Mouse (Mus musculus) layer of hippocampus, adult 2 months (tissue): ENCODE results near the gene Zfp990. TPM values are rescaled to one million over a fixed set of nuclear protein-coding genes. Genes with fewer than 3 reads are reported as not detected.
A peak's percentile ranks its signal among the peaks of the same experiment; 100 is the strongest.
"Not testable (repeated sequence)": the region's sequence is repeated elsewhere in the genome, so short reads cannot be mapped to it uniquely, and the experiment has no call there.

ENCODE experiments used
- DNase-seq, 2 experiments: peaks; one replicate each; pipeline ENCODE4 v3.0.0; 2022; ENCODE audit warnings: low spot score in 2 of 2
- H3K27ac ChIP-seq: fragments of 200-600 bp; 2 replicates; pipeline ENCODE4 v1.8.1; 2022
- H3K4me3 ChIP-seq: fragments of 200-600 bp; 2 replicates; pipeline ENCODE4 v1.8.1; 2022; ENCODE audit warnings: mild to moderate bottlenecking
- CTCF ChIP-seq: fragments of 200-600 bp; conservative IDR thresholded peaks from 2 replicates; pipeline ENCODE4 v1.8.1; 2022; ENCODE audit warnings: antibody characterized with exemption, mild to moderate bottlenecking, moderate library complexity
- long read RNA-seq, 2 experiments: library from polyadenylated mRNA; stranded (forward); transcript quantifications; one replicate each; pipeline ENCODE4 v2.0.0; 2021; ENCODE audit warnings: borderline mapping rate in 2 of 2
- total RNA-seq, 2 experiments: library from RNA; stranded (reverse); gene quantifications; 2 replicates each; pipeline ENCODE4 v1.2.3; 2021

Gene Zfp990
- under 1 TPM; 0.12 to 0.15 TPM for total RNA-seq
- long read RNA-seq, experiment 1: 0 reads
- long read RNA-seq, experiment 2: 0 reads

DNA sequence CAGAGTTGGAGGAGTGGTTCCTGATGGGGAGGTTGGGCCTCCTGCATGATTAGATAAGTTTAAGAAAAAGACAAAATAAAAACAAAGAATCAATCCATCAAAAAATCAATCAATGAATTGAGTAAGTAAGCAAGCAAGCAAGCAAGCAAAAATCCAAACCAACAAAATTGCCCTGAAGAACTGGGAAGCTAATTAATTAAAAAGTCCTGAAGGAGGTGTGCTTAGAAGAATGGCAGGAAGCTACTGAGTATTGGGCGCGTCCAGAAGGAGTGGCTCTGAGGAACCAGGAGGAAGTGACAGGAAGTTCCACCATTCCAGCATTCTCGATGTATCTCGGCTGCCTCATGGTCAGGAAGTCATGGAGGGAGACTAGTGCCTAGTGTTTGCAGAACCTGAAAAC lies at the start of gene Zfp990:
Gene Zfp990, plus strand, starts transcription at position 301 of the 400 bp plus-strand sequence.
- H3K4me3 ChIP-seq, DNase-seq, H3K27ac ChIP-seq: not testable (repeated sequence)

DNA sequence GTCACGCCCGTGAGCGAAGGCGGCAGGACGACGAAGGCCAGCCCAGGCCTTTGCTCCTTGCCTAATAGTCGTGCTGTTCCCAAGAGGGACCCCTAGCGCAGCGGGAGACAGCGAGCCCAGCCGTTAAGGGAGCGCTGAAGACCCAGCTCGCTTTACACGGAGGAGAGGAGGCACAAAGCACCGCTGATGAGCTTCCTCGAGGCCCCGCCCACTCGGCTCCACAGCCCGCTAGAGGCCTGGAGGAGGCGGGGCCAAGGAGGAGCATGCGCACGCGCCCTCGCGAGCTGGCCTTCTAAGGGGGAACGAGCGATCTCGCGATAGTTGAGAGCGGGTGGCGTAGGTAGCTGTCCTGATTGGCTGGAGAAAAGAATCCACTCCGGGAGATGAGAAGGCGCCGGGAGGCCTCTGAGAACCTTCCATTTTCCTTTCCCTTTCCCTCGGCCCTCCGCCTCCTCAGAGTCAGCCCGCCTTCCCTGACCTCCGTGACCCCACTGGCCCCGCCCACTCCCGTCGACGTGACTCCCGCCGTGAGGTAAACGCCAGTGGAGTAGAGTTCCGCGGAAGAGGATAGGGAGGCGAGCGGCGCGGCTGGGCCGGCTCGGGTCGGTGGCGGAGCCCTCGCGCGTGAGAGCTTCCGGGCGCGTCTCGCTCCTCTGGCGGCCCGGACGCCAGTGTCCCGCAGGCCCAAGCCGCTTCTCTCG lies 46.9 kb upstream of the Zfp990 start:
- not testable (repeated sequence) for DNase-seq, H3K4me3 ChIP-seq

DNA sequence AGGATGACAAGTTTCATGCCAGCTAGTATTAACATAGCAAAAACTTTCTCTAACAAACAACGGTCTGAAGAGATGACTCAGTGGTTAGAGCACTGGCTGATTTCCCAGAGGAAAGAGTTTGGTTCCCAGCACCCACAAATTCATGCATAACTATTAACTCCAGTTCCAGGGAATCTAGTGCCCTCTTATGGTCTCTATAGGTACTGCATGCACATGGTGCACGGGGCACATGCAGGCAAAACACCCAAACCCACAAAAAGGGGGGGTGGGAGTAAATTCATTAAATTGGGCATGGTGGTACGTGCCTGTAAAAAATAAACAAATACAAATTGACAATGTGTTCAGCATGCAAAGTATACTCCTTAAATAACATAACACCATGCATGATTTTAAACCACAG lies 32.4 kb upstream of the Zfp990 start:
- H3K27ac ChIP-seq: no peak overlapping the region
- H3K4me3 ChIP-seq: no peak overlapping the region
- no peak for DNase-seq
- peak; percentile 43 for TF ChIP-seq CTCF

More for the DNA sequence above, 46.9 kb upstream of the Zfp990 start:
- not testable (repeated sequence) for H3K27ac ChIP-seq

- not testable (repeated sequence) for H3K4me3 ChIP-seq, DNase-seq, H3K27ac ChIP-seq
Observed at GRCm38 (mm10) chr4:145480699-145481098, 29.9 kb upstream of the Zfp990 start.

DNA sequence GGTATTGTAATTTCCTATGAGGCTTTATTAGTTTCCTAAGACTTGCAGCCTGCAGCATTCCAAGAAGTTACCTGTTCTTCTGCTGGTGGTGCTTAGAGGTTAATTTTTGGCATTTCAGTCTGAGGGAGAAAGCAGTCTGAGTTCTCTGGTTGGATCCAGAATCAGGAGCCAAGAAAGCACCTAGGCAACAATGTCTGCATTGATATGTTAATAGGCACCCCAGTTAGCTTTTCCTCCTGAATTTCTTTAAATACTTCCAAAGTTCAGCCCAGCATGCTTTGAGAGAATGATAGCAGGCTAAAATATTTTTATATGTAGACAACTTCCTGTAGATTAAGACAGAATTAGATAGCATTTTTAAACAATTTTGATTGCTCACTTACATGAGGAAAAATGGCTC lies 21.2 kb upstream of the Zfp990 start:
- Histone ChIP-seq H3K4me3 (no peak overlapping the region), H3K27ac (no peak overlapping the region)
- TF ChIP-seq CTCF: no peak
- DNase-seq: no peak

- Histone ChIP-seq H3K27ac (no peak overlapping the region), H3K4me3 (no peak overlapping the region)
- no peak for DNase-seq
- TF ChIP-seq CTCF: no peak
Observed at GRCm38 (mm10) chr4:145492132-145492531, 18.4 kb upstream of the Zfp990 start.

- DNase-seq, H3K27ac ChIP-seq, H3K4me3 ChIP-seq: not testable (repeated sequence)
Observed at GRCm38 (mm10) chr4:145493316-145493715, 17.2 kb upstream of the Zfp990 start.

GRCm38 (mm10) chr4:145514637-145515036 lies 4.1 kb downstream of the Zfp990 start:
- not testable (repeated sequence) for H3K4me3 ChIP-seq, DNase-seq, H3K27ac ChIP-seq

DNA sequence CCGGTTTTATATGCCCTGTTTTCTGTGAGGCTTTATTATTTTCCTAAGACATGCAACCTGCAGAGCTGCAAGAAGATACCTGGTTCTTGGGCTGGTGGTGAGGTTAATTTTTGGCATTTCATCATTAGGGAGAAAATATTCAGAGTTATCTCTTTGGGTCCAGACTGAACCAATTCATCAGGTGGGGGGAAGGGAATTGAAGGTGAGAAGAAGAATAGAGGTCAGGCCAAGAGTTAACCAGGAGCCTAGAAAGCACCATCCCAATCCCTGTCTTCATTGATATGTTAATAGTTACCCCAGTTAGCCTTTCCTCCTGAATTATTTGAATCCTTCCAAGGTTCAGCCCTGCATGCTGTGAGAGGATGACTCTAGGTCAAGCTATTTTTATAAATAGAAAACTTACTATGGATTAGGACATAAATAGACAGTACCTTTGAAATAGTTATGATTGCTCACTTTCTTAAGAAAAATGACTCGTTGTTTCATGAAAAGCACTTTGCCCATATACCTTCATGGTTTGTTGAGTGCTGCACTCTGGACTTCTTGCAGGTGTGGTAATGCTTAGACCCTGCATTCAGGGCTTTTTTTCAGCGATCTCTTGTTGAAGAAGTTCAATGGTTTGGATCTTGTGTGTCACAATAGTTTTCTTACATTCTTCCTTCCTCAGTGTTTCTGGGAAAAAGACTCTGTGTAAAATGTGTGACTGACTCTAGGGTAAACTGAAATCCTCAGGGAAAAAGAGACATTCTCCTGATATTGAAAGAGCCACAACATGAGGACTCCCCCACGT lies 5.4 kb downstream of the Zfp990 start:
- DNase-seq, H3K4me3 ChIP-seq, H3K27ac ChIP-seq: not testable (repeated sequence)

GRCm38 (mm10) chr4:145517391-145517790 lies 6.8 kb downstream of the Zfp990 start:
- not testable (repeated sequence) for H3K4me3 ChIP-seq, DNase-seq, H3K27ac ChIP-seq

GRCm38 (mm10) chr4:145543861-145544260 lies 33.3 kb downstream of the Zfp990 start:
- H3K27ac ChIP-seq, H3K4me3 ChIP-seq, DNase-seq: not testable (repeated sequence)

- H3K4me3 ChIP-seq, H3K27ac ChIP-seq, DNase-seq: not testable (repeated sequence)
Observed at GRCm38 (mm10) chr4:145545106-145545505, 34.5 kb downstream of the Zfp990 start.

GRCm38 (mm10) chr4:145545734-145546349 lies 35.3 kb downstream of the Zfp990 start:
- not testable (repeated sequence) for H3K4me3 ChIP-seq, DNase-seq, H3K27ac ChIP-seq

- not testable (repeated sequence) for DNase-seq, H3K27ac ChIP-seq, H3K4me3 ChIP-seq
Observed at GRCm38 (mm10) chr4:145546477-145546876, 35.9 kb downstream of the Zfp990 start.
